Mouse (Mus musculus) right cerebral cortex, adult 2 months (tissue): Measurements from ENCODE around the gene Hist1h3f.
A peak's percentile ranks its signal among the peaks of the same experiment; 100 is the strongest.
"Not testable (repeated sequence)": the region's sequence is repeated elsewhere in the genome, so short reads cannot be mapped to it uniquely, and the experiment has no call there.

Experiments used
- DNase-seq, 2 experiments: peaks; one replicate each; pipeline ENCODE4 v3.0.0; 2021 to 2022; ENCODE audit warnings: low spot score in 2 of 2

The Hist1h3f gene

GRCm38 (mm10) chr13:23582219-23583056 lies 38.6 kb downstream of the Hist1h3f start:
- no peak for DNase-seq

DNA sequence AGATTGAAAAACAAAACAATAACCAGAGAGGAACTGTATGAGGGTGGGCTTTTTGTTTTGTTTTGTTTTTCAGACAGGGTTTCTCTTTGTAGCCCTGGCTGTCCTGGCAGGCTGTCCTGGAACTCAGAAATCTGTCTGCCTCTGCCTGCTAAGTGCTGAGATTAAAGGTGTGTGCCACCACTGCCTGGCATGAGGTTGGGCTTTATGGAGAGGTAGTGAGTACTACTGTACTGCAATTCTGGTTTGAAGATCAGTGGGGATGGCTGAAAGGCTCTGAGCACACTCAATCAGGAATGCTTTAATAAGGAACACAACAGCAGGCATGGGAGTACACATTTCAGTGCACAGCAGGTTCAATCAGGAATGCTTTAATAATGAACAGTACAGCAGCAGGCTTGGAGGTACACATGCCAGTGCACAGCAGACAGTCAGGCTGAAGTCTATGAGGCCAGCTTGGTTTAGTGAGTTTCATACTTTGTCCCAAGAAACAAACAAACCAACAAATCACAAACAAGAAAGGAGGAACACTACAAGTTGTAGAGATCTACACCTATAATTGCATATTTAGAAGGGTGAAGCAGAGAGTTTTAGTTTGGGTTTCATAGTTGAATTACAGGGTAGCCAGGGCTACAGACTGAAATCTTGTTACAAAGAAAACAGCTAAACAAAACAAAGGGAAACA lies 39.7 kb downstream of the Hist1h3f start:
- no peak for DNase-seq

DNA sequence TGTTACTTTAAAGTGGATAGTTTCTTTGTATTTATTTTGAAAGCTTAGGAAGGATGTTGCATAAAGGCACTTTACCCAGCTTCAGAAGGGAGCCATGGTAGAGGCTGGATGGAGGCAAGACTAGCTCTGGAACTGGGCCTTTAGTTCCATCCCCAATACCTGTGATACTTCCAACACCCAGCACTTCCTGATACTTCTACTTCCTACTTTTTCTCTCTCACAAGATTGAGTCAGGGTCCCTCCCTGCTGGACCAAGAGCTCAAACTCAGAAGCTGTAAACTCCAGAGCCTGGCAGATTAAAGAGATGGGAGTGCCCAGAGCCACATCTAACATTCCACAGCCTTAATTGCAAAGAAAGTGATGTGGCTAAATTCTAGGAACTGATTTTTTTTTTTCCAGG lies 40.5 kb downstream of the Hist1h3f start:
- no peak for DNase-seq

GRCm38 (mm10) chr13:23585029-23585441 lies 41.2 kb downstream of the Hist1h3f start:
- DNase-seq = peak; percentile 77 to 82

DNA sequence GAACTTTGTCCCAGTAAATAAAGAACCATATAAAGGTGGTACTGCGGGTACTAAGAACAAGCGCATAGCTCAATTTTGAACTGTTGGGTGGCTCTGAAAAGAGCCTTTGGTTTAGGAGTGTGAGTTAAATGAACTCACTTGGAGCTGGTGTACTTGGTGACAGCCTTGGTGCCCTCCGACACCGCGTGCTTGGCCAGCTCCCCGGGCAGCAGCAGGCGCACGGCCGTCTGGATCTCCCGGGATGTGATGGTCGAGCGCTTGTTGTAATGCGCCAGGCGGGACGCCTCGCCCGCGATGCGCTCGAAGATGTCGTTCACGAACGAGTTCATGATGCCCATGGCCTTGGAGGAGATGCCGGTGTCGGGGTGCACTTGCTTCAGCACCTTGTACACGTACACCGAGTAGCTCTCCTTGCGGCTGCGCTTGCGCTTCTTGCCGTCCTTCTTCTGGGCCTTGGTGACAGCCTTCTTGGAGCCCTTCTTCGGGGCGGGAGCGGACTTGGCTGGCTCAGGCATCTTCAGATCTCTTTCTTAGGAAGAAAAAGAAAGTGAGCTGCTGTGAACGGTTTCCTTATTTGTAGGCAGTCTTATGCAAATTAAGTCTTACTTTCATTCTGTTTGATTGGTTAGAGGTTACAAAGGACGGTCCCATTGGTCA lies 41.7 kb downstream of the Hist1h3f start:
- DNase-seq = peak; percentile 76 to 77

DNA sequence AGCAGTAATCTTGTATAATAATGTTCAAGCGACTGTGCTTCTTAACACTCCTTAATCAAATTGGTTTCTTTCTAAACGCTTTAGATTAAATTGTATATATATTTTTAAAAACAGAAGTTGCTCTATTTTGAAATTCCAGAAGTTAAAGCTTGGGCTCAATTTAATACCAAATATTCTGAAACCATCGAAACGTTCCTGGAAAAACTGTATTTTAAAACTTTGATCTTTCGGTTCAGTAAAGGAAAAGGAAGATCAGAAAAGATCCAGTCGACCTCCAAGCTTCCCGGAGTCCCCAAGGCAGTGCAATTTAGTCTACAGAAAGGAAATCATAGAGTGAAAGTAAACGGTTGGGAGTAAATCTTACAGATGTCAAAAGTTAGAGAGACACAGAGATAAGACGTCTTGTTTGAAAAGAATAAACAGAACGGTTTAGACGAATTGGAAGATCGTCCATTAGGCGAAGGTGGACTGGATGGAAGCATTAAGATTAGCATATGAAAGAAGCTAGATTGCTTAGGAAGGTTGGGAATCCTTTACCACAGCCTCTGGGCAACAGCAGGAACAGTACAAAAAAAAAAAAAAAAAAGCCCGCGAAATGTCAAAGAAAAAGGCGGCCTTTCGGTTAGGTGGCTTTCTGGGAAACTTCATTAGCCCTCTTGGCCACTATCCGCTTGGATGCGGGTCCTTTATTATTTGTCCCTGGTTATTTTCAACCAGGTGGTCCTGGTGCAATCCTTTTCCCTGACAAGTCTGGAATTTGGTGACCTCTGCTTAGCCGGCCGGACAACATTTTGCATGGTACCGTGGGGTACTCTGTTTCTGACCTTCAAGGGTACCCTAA lies 42.5 kb downstream of the Hist1h3f start:
- DNase-seq = no peak

DNA sequence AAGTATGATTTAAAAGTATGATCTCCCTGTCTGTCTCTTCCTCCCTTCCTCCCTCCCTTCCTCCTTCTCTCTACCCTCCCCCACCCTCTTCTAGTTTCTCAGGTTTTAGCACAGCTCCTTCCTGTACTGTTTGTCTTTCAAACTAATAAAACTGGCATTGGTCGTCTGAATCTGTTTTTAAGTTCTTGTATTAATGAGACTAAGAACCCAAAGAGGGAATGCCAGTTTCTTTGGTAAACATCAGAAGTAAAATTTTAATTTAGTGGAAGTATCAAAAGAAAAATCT lies 43.0 kb downstream of the Hist1h3f start:
- DNase-seq = no peak

DNA sequence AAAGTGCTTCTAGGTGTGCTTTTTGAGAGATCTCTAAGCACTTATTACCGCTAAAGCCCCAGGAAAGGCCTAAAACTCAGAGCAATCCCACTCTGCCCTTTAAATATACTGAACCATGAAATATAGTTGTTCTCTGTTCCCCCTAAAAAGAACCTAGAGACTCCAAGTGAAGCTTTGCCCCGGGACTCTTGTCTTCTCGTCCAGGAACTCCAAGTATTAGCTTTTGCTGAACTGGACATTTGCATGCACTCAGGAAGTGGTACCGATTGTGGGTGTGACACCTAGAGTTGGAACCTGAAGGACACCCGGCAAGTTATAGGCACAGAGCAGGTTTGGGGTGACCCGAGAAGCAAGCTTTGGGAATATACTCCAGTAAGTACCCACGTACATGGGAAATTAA lies 47.4 kb downstream of the Hist1h3f start:
- DNase-seq = no peak

GRCm38 (mm10) chr13:23591886-23592285 lies 48.0 kb downstream of the Hist1h3f start:
- DNase-seq = not testable (repeated sequence)

DNA sequence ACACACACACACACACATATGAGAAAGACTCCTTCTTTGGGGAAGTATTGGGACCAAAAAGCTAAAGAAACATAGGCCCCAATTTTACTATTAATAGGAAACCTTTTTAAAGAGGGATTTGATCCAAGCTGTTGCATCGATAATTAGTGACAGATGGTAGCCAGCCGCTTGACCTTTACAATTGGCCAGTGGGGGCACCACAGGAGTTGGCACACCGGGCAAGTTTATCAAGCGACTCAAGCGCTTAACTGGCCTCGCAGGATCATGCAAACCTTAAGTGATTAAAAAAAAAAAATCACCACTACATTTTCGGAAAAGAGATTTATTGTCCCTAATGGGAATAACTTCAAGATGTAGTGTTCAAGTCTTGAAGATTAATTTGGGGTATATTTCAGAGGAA lies 48.8 kb downstream of the Hist1h3f start:
- no peak for DNase-seq

GRCm38 (mm10) chr13:23593051-23593770 lies 49.4 kb downstream of the Hist1h3f start:
- no peak for DNase-seq
